Comparison of ENCODE assay signal across 1 mouse cellular context in the genomic region with DNA sequence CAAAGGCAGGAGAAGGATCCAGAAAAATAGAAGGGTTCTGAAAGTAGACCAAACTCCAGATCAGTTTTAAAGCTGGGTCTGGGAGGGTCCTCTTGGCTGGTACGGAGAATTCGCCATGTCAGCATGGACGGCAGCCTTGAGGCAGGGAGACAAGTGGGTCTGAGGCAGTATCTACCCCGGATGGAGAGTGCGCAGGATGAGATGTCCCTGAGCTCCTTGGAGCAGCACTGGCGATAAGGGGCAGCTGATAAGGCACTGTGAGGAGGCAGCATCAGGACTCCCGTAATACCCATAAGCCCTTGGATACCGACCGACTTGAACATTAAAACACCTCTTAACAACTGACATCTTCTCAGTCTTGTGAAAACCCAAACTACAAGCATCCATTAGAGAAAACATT.
A peak's percentile ranks its signal among the peaks of the same experiment; 100 is the strongest.
TF ChIP-seq lines count a peak whose summit lies in the region.

No protein-coding gene starts in this region.

TF ChIP-seq in MEL, 35 proteins besides CTCF, POLR2A, EP300 and RAD21:
- TF ChIP-seq BHLHE40 (IDR thresholded peaks at IDR 0.05; ENCODE audit: borderline replicate concordance, low read depth, low read length) (no peak), ZNF384 (IDR thresholded peaks at IDR 0.05; ENCODE audit: low read depth, low read length) (no peak), NELFE (IDR thresholded peaks at IDR 0.05; ENCODE audit: low read depth, low read length) (no peak), GATA1 (IDR thresholded peaks at IDR 0.05; ENCODE audit: low read depth, low read length) (peak; percentile 5; the same call in 1 of the 2 replicates)
TF ChIP-seq in MEL: peak in this region for 1.
